Mouse (Mus musculus): ENCODE data around the gene Lrtm2. TPM values are rescaled to one million over a fixed set of nuclear protein-coding genes. Genes with fewer than 3 reads are reported as not detected.

The Lrtm2 gene
- 0.16 TPM for polyA plus RNA-seq (2017; shearing (Covaris generic))

DNA sequence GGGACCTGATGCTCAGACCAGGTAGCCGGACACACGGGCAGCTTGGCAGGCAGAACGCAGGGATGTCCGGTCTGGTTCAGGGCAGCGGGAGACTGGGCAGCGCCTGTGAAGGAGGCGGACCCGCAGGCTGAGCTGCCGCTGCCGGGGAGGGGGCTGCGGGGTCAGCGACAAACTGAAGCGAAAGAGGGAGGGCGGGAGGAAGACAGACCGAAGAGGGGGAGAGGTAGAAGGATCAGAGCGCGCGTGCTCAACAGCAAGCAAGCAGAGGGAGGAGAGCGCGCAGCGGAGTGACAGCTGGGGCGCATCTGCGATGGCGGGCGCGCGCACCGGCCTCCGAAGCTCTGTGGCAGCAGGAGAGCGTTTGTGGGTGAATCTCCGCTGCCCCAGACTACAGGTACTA lies at the start of gene Lrtm2:
TSS of gene Lrtm2 (minus strand) at position 261 of the 400 bp plus-strand sequence.

Other genes with a start within 250 kb of the Lrtm2 start
- 17.6 TPM for gene Dcp1b, start 155.5 kb downstream of the Lrtm2 start, polyA plus RNA-seq (2017; shearing (Covaris generic))
- gene Cacna1c, start 134.3 kb downstream of the Lrtm2 start, polyA plus RNA-seq (2017; shearing (Covaris generic)), result 0.40 TPM
- gene Cacna2d4, start 94.2 kb downstream of the Lrtm2 start, polyA plus RNA-seq (2017; shearing (Covaris generic)), result 6.7 TPM
- gene Adipor2, start 86.9 kb upstream of the Lrtm2 start, polyA plus RNA-seq (2017; shearing (Covaris generic)), result 33.9 TPM
- 62.7 TPM for gene Fbxl14, start 148.9 kb upstream of the Lrtm2 start, polyA plus RNA-seq (2017; shearing (Covaris generic))
- gene Wnt5b, start 213.6 kb upstream of the Lrtm2 start, polyA plus RNA-seq (2017; shearing (Covaris generic)), result 2.3 TPM